Mouse (Mus musculus): Measurements from ENCODE around the gene Gnai3.

The Gnai3 gene

GRCm38 (mm10) chr3:108145534-108146445, at the start of gene Gnai3:
Gene Gnai3, minus strand, starts transcription at chr3:108146146.
- DNase-seq (ENCODE audit: low spot score in 2 of 2) = peak; percentile 90 to 92

GRCm38 (mm10) chr3:108195287-108195686, 49.3 kb upstream of the Gnai3 start:
- no peak for DNase-seq (ENCODE audit: low spot score in 2 of 2)

GRCm38 (mm10) chr3:108193686-108194085, 47.7 kb upstream of the Gnai3 start:
- no peak for DNase-seq (ENCODE audit: low spot score in 2 of 2)

GRCm38 (mm10) chr3:108189897-108190296, 44.0 kb upstream of the Gnai3 start:
- no peak for DNase-seq (ENCODE audit: low spot score in 2 of 2)

GRCm38 (mm10) chr3:108188716-108189490, 43.0 kb upstream of the Gnai3 start:
- no peak for DNase-seq (ENCODE audit: low spot score in 2 of 2)

- DNase-seq (ENCODE audit: low spot score in 2 of 2) = no peak
Measured at GRCm38 (mm10) chr3:108187111-108187795, 41.3 kb upstream of the Gnai3 start.

GRCm38 (mm10) chr3:108186098-108187047, 40.4 kb upstream of the Gnai3 start, which contains the start of gene Amigo1:
Gene Amigo1, plus strand, starts transcription at chr3:108186335.
- no peak for DNase-seq (ENCODE audit: low spot score in 2 of 2)

- no peak for DNase-seq (ENCODE audit: low spot score in 2 of 2)
Measured at GRCm38 (mm10) chr3:108185460-108186097, 39.6 kb upstream of the Gnai3 start.

- DNase-seq (ENCODE audit: low spot score in 2 of 2) = no peak
Measured at GRCm38 (mm10) chr3:108184742-108185141, 38.8 kb upstream of the Gnai3 start.

GRCm38 (mm10) chr3:108180514-108180913, 34.6 kb upstream of the Gnai3 start:
- no peak for DNase-seq (ENCODE audit: low spot score in 2 of 2)

GRCm38 (mm10) chr3:108178756-108179715, 33.1 kb upstream of the Gnai3 start:
- no peak for DNase-seq (ENCODE audit: low spot score in 2 of 2)

GRCm38 (mm10) chr3:108174672-108175531, 29.0 kb upstream of the Gnai3 start:
- DNase-seq (ENCODE audit: low spot score in 2 of 2) = peak; percentile 18 to 56

- no peak for DNase-seq (ENCODE audit: low spot score in 2 of 2)
Measured at GRCm38 (mm10) chr3:108169199-108169598, 23.3 kb upstream of the Gnai3 start.

GRCm38 (mm10) chr3:108167499-108167898, 21.6 kb upstream of the Gnai3 start:
- DNase-seq (ENCODE audit: low spot score in 2 of 2) = no peak

GRCm38 (mm10) chr3:108166486-108167211, 20.7 kb upstream of the Gnai3 start:
- DNase-seq (ENCODE audit: low spot score in 2 of 2) = no peak

- DNase-seq (ENCODE audit: low spot score in 2 of 2) = no peak
Measured at GRCm38 (mm10) chr3:108165532-108166315, 19.8 kb upstream of the Gnai3 start.

- DNase-seq (ENCODE audit: low spot score in 2 of 2) = peak; percentile 68 to 71
Measured at GRCm38 (mm10) chr3:108164807-108165206, 18.9 kb upstream of the Gnai3 start.
